Mouse (Mus musculus) granulocyte monocyte progenitor cell, adult 5-6 weeks (primary cell): ENCODE data around the gene Tmem229b. TPM values are rescaled to one million over a fixed set of nuclear protein-coding genes. Genes with fewer than 3 reads are reported as not detected.

Experiments used
- total RNA-seq, 2 experiments: library from RNA; stranded (forward) in 1 of 2; stranded (reverse) in 1 of 2; fragments of 200-712, 200-1000 nt in 1 of 2; fragments of >200 nt in 1 of 2; fragmentation: Nextera tagmentation in 1 of 2; gene quantifications; 2 replicates each; pipeline ENCODE4 v1.2.3; 2014 to 2017

The Tmem229b gene
- total RNA-seq, 2 experiments from 2014 or later, result 100 to 104 TPM

Other genes with a start within 250 kb of the Tmem229b start
- gene Atp6v1d, start 146.0 kb downstream of the Tmem229b start, total RNA-seq (2014; fragmentation: Nextera tagmentation), result 47.8 and 57.0 TPM in 2 replicates
- 35.2 and 45.5 TPM in 2 replicates for gene Atp6v1d, start 146.0 kb downstream of the Tmem229b start, total RNA-seq (2017)
- 95.3 and 112 TPM in 2 replicates for gene Eif2s1, start 145.8 kb downstream of the Tmem229b start, total RNA-seq (2014; fragmentation: Nextera tagmentation)
- gene Eif2s1, start 145.8 kb downstream of the Tmem229b start, total RNA-seq (2017), result 130 and 136 TPM in 2 replicates
- not detected in 2 replicates for gene Plek2, start 100.7 kb downstream of the Tmem229b start, total RNA-seq (2014; fragmentation: Nextera tagmentation)
- 0.10 TPM in 1 of 2 replicates, not detected in the other for gene Plek2, start 100.7 kb downstream of the Tmem229b start, total RNA-seq (2017)
- 0.41 TPM in 1 of 2 replicates, not detected in the other for gene Plekhh1, start 21.5 kb upstream of the Tmem229b start, total RNA-seq (2014; fragmentation: Nextera tagmentation)
- gene Plekhh1, start 21.5 kb upstream of the Tmem229b start, total RNA-seq (2017), result 0.09 and 0.21 TPM in 2 replicates
- gene Pigh, start 82.0 kb upstream of the Tmem229b start, total RNA-seq (2014; fragmentation: Nextera tagmentation), result 13.6 and 14.3 TPM in 2 replicates
- 14.7 and 14.8 TPM in 2 replicates for gene Pigh, start 82.0 kb upstream of the Tmem229b start, total RNA-seq (2017)
- gene Arg2, start 123.2 kb upstream of the Tmem229b start, total RNA-seq (2014; fragmentation: Nextera tagmentation), result not detected in 2 replicates
- gene Arg2, start 123.2 kb upstream of the Tmem229b start, total RNA-seq (2017), result 0.26 TPM in 1 of 2 replicates, not detected in the other
- gene Vti1b, start 165.0 kb upstream of the Tmem229b start, total RNA-seq (2014; fragmentation: Nextera tagmentation), result 48.7 and 57.1 TPM in 2 replicates
- gene Vti1b, start 165.0 kb upstream of the Tmem229b start, total RNA-seq (2017), result 142 and 217 TPM in 2 replicates
- gene Rdh11, start 184.7 kb upstream of the Tmem229b start, total RNA-seq (2014; fragmentation: Nextera tagmentation), result 3.5 and 5.2 TPM in 2 replicates
- 20.9 and 21.2 TPM in 2 replicates for gene Rdh11, start 184.7 kb upstream of the Tmem229b start, total RNA-seq (2017)
- gene Rdh12, start 201.3 kb upstream of the Tmem229b start, total RNA-seq (2014; fragmentation: Nextera tagmentation), result 2.5 and 2.7 TPM in 2 replicates
- gene Rdh12, start 201.3 kb upstream of the Tmem229b start, total RNA-seq (2017), result 5.1 and 8.8 TPM in 2 replicates